Mouse (Mus musculus): ENCODE measurements around the gene Etnk1. TPM values are rescaled to one million over a fixed set of nuclear protein-coding genes. Genes with fewer than 3 reads are reported as not detected.
"Not testable (repeated sequence)": the region's sequence is repeated elsewhere in the genome, so short reads cannot be mapped to it uniquely, and the experiment has no call there.

Etnk1 gene
- total RNA-seq, 2 experiments from 2014 or later = 188 to 192 TPM

GRCm38 (mm10) chr6:143151081-143151995, 15.7 kb upstream of the Etnk1 start:
- not testable (repeated sequence) for DNase-seq

- DNase-seq = no peak
Measured at GRCm38 (mm10) chr6:143152321-143152827, 14.6 kb upstream of the Etnk1 start.

- no peak for DNase-seq
Measured at GRCm38 (mm10) chr6:143153160-143153559, 13.9 kb upstream of the Etnk1 start.

GRCm38 (mm10) chr6:143153751-143154494, 13.1 kb upstream of the Etnk1 start:
- DNase-seq = no peak

GRCm38 (mm10) chr6:143154885-143155284, 12.1 kb upstream of the Etnk1 start:
- DNase-seq = no peak

GRCm38 (mm10) chr6:143155996-143156395, 11.0 kb upstream of the Etnk1 start:
- no peak for DNase-seq

GRCm38 (mm10) chr6:143156684-143157083, 10.3 kb upstream of the Etnk1 start:
- DNase-seq = no peak

- DNase-seq = no peak
Measured at GRCm38 (mm10) chr6:143157401-143157800, 9.6 kb upstream of the Etnk1 start.

- DNase-seq = no peak
Measured at GRCm38 (mm10) chr6:143160572-143161231, 6.3 kb upstream of the Etnk1 start.

GRCm38 (mm10) chr6:143162161-143162877, 4.7 kb upstream of the Etnk1 start:
- DNase-seq = no peak

- no peak for DNase-seq
Measured at GRCm38 (mm10) chr6:143163956-143164905, 2.8 kb upstream of the Etnk1 start.

- no peak for DNase-seq
Measured at GRCm38 (mm10) chr6:143164906-143165255, 2.1 kb upstream of the Etnk1 start.

GRCm38 (mm10) chr6:143165404-143166257, 1.4 kb upstream of the Etnk1 start:
- no peak for DNase-seq

GRCm38 (mm10) chr6:143167409-143167919, 443 bp downstream of the Etnk1 start:
- DNase-seq = no peak

GRCm38 (mm10) chr6:143167981-143168674, 1.1 kb downstream of the Etnk1 start:
- DNase-seq = no peak

GRCm38 (mm10) chr6:143169385-143169784, 2.4 kb downstream of the Etnk1 start:
- no peak for DNase-seq

- no peak for DNase-seq
Measured at GRCm38 (mm10) chr6:143170166-143170960, 3.3 kb downstream of the Etnk1 start.

GRCm38 (mm10) chr6:143171066-143171465, 4.0 kb downstream of the Etnk1 start:
- DNase-seq = no peak

Data from layer of hippocampus, postnatal 36 days (tissue).